Mouse (Mus musculus) lung, postnatal 0 days (tissue): ENCODE measurements at regions not wholly inside any gene's neighbourhood (a gene's known extent, or its start where the extent isn't known, plus 50 kb on each side); places are given as distances from the start of the nearest gene placed in this dataset.
"Not testable (repeated sequence)": the region's sequence is repeated elsewhere in the genome, so short reads cannot be mapped to it uniquely, and the experiment has no call there.

Experiments
- ATAC-seq: fragments of 200-750 bp; cut with Nextera tagmentation; 2 replicates; pipeline ENCODE4 v1.8.0; 2017; ENCODE audit warnings: moderate library complexity
- DNase-seq: peaks from one replicate; pipeline ENCODE4 v3.0.0-alpha.2; 2016; ENCODE audit warnings: low spot score
- H3K27ac ChIP-seq: fragments of 300-500 bp; sonication (generic); 2 replicates; pipeline ENCODE4 v1.5.1; 2014; ENCODE audit warnings: antibody characterized with exemption, mild to moderate bottlenecking, low read length, mixed read lengths
- H3K27me3 ChIP-seq: fragments of 300-500 bp; sonication (generic); replicated peaks from 2 replicates; pipeline ENCODE4 v1.6.1; 2014; ENCODE audit warnings: low read length, mixed read lengths; ENCODE audit not compliant: insufficient read depth
- H3K36me3 ChIP-seq: fragments of 300-500 bp; sonication (generic); 2 replicates; pipeline ENCODE4 v1.6.1; 2014; ENCODE audit warnings: low read length, mixed read lengths; ENCODE audit not compliant: insufficient read depth
- H3K4me1 ChIP-seq: fragments of 300-500 bp; sonication (generic); 2 replicates; pipeline ENCODE4 v1.6.1; 2014; ENCODE audit warnings: antibody characterized with exemption, low read depth, low read length, mixed read lengths; ENCODE audit not compliant: insufficient read depth
- H3K4me2 ChIP-seq: fragments of 300-500 bp; sonication (generic); replicated peaks from 2 replicates; pipeline ENCODE4 v1.6.1; 2014; ENCODE audit warnings: low read depth, mild to moderate bottlenecking, low read length, moderate library complexity, mixed read lengths
- H3K4me3 ChIP-seq: fragments of 300-500 bp; sonication (generic); 2 replicates; pipeline ENCODE4 v1.5.1; 2014; ENCODE audit warnings: low read depth, low read length
- H3K9ac ChIP-seq: fragments of 300-500 bp; sonication (generic); replicated peaks from 2 replicates; pipeline ENCODE4 v1.6.1; 2014; ENCODE audit warnings: low read depth, mild to moderate bottlenecking
- H3K9me3 ChIP-seq: fragments of 300-500 bp; sonication (generic); 2 replicates; pipeline ENCODE4 v1.6.1; 2016; ENCODE audit warnings: low read length, mixed read lengths
- CTCF ChIP-seq: IDR thresholded peaks from 2 replicates; pipeline ENCODE4 v1.5.1; 2016; ENCODE audit warnings: antibody characterized with exemption, mild to moderate bottlenecking
- EP300 ChIP-seq: IDR thresholded peaks from 2 replicates; pipeline ENCODE4 v1.6.1; 2016; ENCODE audit warnings: antibody characterized with exemption, mild to moderate bottlenecking, control low read depth
- WGBS: fragments of 180-500 bp; shearing (Covaris S2); extraction: QIAGEN DNeasy Blood & Tissue Kit; methylation state at CpG from one replicate; pipeline ENCODE4 v1.1.7; 2014; 5-methylcytosine and 5-hydroxymethylcytosine counted together

GRCm38 (mm10) chr3:16085288-16085687 lies 79.1 kb upstream of the Gm5150 start:
- no peak overlapping the region for H3K27ac ChIP-seq
- TF ChIP-seq EP300 (no peak), CTCF (no peak)
- H3K36me3 ChIP-seq, result no peaks in the 10 kb centered on the region
- H3K9ac ChIP-seq, result no peak overlapping the region
- DNase-seq (no peak), ATAC-seq (no peak)
- H3K4me3 ChIP-seq, result no peak overlapping the region
- no peaks in the 10 kb centered on the region for H3K9me3 ChIP-seq
- H3K27me3 ChIP-seq, result no peaks in the 10 kb centered on the region
- no peaks in the 10 kb centered on the region for H3K4me1 ChIP-seq
- 59% methylated on average over 3 of the region's 3 CpGs for WGBS
- no peak overlapping the region for H3K4me2 ChIP-seq

- TF ChIP-seq EP300, result no peak
- no peak for TF ChIP-seq CTCF
- Histone ChIP-seq H3K27ac (no peak overlapping the region), H3K4me1 (no peaks in the 10 kb centered on the region), H3K4me3 (no peak overlapping the region), H3K9ac (no peak overlapping the region), H3K9me3 (no peaks in the 10 kb centered on the region), H3K36me3 (no peaks in the 10 kb centered on the region), H3K4me2 (no peak overlapping the region), H3K27me3 (no peaks in the 10 kb centered on the region)
- 68% methylated on average over 2 of the region's 2 CpGs for WGBS
- ATAC-seq (no peak), DNase-seq (no peak)
Observed at GRCm38 (mm10) chr3:16079178-16079577, 72.9 kb upstream of the Gm5150 start.

GRCm38 (mm10) chr3:16071906-16072305 lies 65.7 kb upstream of the Gm5150 start:
- no peak overlapping the region for H3K4me3 ChIP-seq
- DNase-seq, result no peak
- ATAC-seq, result no peak
- H3K36me3 ChIP-seq, result no peaks in the 10 kb centered on the region
- no peaks in the 10 kb centered on the region for H3K9me3 ChIP-seq
- 86% methylated on average over 13 of the region's 13 CpGs for WGBS
- H3K4me2 ChIP-seq, result no peak overlapping the region
- no peak overlapping the region for H3K27ac ChIP-seq
- no peaks in the 10 kb centered on the region for H3K27me3 ChIP-seq
- TF ChIP-seq CTCF, result no peak
- no peak overlapping the region for H3K9ac ChIP-seq
- no peaks in the 10 kb centered on the region for H3K4me1 ChIP-seq

GRCm38 (mm10) chr3:16070963-16071362 lies 64.7 kb upstream of the Gm5150 start:
- 79% methylated on average over 1 of the region's 1 CpGs for WGBS

GRCm38 (mm10) chr3:16057709-16058108 lies 51.5 kb upstream of the Gm5150 start:
- not testable (repeated sequence) for H3K4me1 ChIP-seq, H3K4me3 ChIP-seq, ATAC-seq, H3K27ac ChIP-seq, H3K36me3 ChIP-seq, H3K4me2 ChIP-seq, H3K9me3 ChIP-seq, DNase-seq, H3K9ac ChIP-seq, H3K27me3 ChIP-seq
- WGBS, result 74% methylated on average over 5 of the region's 5 CpGs

More at GRCm38 (mm10) chr3:16070963-16071362, 64.7 kb upstream of the Gm5150 start:
- Histone ChIP-seq H3K27me3 (no peaks in the 10 kb centered on the region), H3K4me2 (no peak overlapping the region), H3K9ac (no peak overlapping the region), H3K4me3 (no peak overlapping the region), H3K36me3 (no peaks in the 10 kb centered on the region), H3K27ac (no peak overlapping the region), H3K9me3 (no peaks in the 10 kb centered on the region), H3K4me1 (no peaks in the 10 kb centered on the region)
- DNase-seq (no peak), ATAC-seq (no peak)
- TF ChIP-seq EP300, result no peak
- no peak for TF ChIP-seq CTCF
